Mouse (Mus musculus) telencephalon, adult 2 months (tissue): ENCODE measurements around the gene Glycam1.

Source experiments
- DNase-seq: peaks from one replicate; pipeline ENCODE4 v3.0.0-alpha.2; 2011; ENCODE audit warnings: low read depth, low spot score

Glycam1 gene

DNA sequence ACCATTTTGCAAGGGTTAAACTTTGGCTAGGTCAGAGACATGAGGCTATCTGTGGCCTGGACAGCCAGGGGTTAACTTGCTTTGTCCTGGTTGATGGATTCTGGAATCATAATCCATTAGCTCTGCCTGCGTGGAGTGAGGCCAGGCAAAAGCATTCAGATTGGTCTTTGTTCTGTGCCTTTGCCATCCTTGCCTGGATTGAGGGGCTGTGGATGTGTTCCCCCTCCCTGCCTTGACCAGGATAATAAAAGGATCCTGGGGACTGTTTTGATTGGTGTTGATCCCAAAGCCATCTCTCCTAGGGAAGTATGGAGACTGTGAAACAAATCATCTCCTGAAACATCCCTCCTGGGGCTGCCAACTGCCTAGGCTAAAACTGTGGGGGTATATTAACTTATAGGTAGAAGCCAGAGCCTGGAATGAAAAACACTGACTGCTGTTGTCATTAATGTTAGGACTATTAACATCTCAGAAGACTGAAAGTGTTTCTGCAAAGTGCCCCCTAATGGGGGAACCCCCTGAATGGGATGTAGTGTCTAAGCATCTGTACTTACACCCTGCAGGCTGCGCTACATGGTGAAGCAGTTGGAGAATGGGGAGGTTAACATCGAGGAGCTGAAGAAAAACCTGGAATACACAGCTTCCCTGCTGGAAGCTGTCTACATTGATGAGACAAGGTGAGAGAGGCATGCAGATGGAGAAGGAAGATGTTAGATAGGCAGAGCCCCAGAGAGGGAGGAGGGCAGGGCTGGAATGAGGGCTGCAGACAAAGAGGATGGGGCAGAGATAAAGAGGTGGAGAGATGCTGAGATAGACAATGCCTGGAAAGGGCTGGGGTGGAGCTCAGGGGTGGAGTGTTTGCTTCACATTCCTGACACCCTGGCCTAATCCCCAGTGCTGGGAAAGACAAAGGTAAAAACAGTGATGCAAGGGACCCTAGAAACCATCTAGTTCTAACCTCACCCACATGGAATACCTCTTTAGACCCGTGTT is 45.2 kb downstream of the Glycam1 start:
- DNase-seq: no peak

GRCm38 (mm10) chr15:103518600-103519385 is 46.1 kb downstream of the Glycam1 start:
- DNase-seq: no peak

DNA sequence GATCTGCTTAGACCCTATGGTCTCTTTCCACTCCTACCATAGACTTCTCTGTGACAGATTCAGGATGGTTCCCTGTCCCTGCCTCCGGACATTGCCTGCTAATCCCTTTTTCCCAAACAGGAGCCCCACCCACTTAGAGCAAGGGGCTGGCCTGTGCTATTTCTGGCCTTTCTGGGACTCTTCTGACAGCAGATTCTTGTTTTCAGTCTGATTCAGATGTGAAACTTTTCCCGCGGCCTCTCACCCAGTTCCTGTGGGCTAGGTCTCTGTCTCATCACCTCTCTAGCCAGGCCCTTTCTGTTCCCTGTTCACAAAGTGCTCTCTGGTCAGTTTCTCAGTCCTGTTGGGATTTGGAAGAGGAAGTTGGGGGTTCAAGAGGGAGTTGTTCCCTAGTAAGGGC is 50.0 kb downstream of the Glycam1 start:
- no peak for DNase-seq

DNA sequence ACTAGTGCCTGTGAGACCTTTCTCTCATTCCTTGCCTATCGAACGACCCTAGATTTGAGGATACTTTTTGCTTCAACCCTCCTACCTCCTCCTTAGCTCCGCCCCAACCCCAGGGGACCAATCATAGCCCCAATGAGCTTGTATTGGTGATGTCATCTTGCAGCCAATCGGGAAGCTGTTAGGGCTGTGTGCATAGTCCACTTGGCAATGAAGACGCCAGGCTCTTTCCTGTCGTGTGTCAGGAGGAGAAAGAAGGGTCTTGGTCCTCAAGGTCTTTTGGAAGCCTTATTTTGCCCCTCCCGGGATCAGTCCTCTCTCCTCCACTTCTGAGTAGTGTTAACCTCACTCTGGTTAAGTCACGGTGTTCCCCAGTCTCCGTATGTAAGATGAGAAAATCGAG is 50.8 kb downstream of the Glycam1 start:
- DNase-seq: peak; percentile 81

DNA sequence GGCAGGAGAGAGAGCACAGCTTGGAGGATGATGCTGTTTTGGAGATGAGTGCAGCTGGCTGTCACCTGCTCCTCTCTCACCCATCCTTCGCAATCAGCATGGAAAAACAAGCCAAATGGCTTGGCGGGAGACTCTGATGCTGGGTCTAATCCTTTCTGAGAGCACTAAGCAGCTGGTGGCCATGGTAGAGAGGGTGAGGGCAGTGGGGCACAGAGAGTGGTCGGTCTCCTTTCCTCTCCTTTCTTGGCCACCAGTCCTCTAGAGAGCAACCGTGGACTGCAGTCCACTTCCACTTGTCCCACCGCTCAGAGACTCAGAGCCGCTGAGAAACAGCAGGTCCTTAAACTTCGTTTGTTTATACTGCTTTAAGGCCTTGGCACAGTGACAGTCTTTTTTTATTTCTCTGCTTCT is 51.3 kb downstream of the Glycam1 start:
- no peak for DNase-seq
